Mouse (Mus musculus) bone marrow macrophage, adult 2 months (primary cell): Measurements from ENCODE around the gene Sqstm1. TPM values are rescaled to one million over a fixed set of nuclear protein-coding genes. Genes with fewer than 3 reads are reported as not detected.

Experiments used
- H3K27ac ChIP-seq: 2 replicates; pipeline ENCODE4 v1.5.1; 2012; ENCODE audit warnings: low read depth, low read length; ENCODE audit not compliant: insufficient read depth
- H3K4me1 ChIP-seq: 2 replicates; pipeline ENCODE4 v1.6.1; 2012; ENCODE audit warnings: low read length; ENCODE audit not compliant: control insufficient read depth, insufficient read depth
- H3K4me3 ChIP-seq: 2 replicates; pipeline ENCODE4 v1.5.1; 2012; ENCODE audit warnings: mild to moderate bottlenecking, low read length, moderate library complexity; ENCODE audit not compliant: insufficient read depth
- CTCF ChIP-seq: IDR thresholded peaks from 2 replicates; pipeline ENCODE4 v1.5.1; 2012; ENCODE audit warnings: low read depth, mild to moderate bottlenecking, low read length, moderate library complexity
- POLR2A ChIP-seq: IDR thresholded peaks from 2 replicates; pipeline ENCODE4 v1.6.1; 2012; ENCODE audit warnings: mild to moderate bottlenecking, low read depth, low read length, borderline replicate concordance
- polyA plus RNA-seq: library from polyadenylated mRNA; stranded (reverse); fragments of >200 nt; gene quantifications from 2 replicates; pipeline ENCODE4 v1.2.4, GENCODE M21; 2012; ENCODE audit not compliant: missing spikeins, insufficient read depth, insufficient read length

The Sqstm1 gene
- polyA plus RNA-seq, 1 experiment: 560 TPM

- H3K4me3 ChIP-seq: no peak overlapping the region
- H3K27ac ChIP-seq: no peak overlapping the region
- H3K4me1 ChIP-seq: peaks cover 16% of the 10 kb centered on the region
- TF ChIP-seq POLR2A: no peak
- no peak for TF ChIP-seq CTCF
Observed at GRCm38 (mm10) chr11:50155785-50156184, 54.8 kb downstream of the Sqstm1 start.

DNA sequence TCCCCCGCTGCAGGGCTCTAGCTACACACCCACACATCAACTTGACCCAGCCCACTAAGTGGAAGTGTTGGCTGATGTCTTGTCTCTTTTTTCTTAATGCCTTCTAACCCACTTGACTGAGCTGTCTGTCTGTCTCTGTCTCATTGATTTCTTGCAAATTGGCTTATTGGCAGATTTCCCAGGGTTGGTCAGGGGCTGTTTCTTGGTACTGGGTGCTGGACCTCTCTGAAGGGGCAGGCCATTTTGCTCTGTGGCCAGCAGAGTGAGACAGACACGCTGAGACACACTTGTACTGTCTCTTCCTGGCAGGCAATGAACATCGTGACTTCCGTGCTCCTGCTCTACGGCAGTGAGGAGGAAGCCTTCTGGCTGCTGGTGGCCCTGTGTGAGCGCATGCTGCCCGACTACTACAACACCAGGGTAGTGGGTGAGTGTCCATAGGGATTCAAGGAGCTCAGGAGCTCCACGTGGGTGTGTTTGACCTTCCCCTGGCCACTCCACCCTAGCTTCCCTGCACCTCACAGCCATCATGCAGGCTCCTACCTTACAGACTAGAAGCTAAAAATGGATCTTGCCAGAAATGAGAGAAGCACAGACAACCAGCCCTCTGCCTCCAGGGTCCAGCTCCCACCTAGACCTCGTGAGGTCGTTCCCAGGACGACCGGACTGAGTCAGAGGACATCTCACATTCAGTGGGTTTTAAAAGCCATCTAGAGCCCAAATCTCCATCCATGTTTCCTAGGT lies 55.7 kb downstream of the Sqstm1 start:
- TF ChIP-seq CTCF: no peak
- TF ChIP-seq POLR2A: no peak
- Histone ChIP-seq H3K4me1 (peaks cover 16% of the 10 kb centered on the region), H3K27ac (peak overlapping the region; percentile 5; the same call in 1 of the 2 replicates), H3K4me3 (no peak overlapping the region)

- TF ChIP-seq CTCF (no peak), POLR2A (no peak)
Observed at GRCm38 (mm10) chr11:50154166-50154565, 56.5 kb downstream of the Sqstm1 start.

DNA sequence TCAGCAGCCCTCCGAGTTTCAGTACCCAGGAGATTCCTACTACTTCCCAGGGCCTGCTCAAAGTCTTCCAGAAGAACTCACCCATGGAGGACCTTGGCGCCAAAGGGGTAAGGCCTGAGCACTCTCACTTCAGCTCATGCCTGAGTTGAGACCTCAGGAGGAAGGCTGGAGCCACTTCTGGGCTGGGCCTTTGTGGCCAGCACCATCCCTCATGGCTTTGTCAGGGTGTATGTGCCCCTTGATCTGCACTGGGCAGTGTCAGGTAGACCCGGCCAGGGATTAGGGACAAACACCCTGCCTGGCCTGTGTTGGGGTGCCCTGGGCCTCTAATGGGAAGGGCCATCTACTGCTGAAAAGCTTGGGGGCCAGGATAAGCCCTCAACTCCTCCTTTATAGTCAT lies 59.3 kb downstream of the Sqstm1 start:
- no peak overlapping the region for H3K27ac ChIP-seq
- H3K4me1 ChIP-seq: peaks cover 26% of the 10 kb centered on the region
- H3K4me3 ChIP-seq: no peak overlapping the region
- TF ChIP-seq CTCF: no peak
- no peak for TF ChIP-seq POLR2A

More at GRCm38 (mm10) chr11:50154166-50154565, 56.5 kb downstream of the Sqstm1 start:
- Histone ChIP-seq H3K4me3 (no peak overlapping the region), H3K27ac (0 out of 2 replicates have a peak overlapping the region, but pooled peaks have one; percentile 5), H3K4me1 (peaks cover 23% of the 10 kb centered on the region)

DNA sequence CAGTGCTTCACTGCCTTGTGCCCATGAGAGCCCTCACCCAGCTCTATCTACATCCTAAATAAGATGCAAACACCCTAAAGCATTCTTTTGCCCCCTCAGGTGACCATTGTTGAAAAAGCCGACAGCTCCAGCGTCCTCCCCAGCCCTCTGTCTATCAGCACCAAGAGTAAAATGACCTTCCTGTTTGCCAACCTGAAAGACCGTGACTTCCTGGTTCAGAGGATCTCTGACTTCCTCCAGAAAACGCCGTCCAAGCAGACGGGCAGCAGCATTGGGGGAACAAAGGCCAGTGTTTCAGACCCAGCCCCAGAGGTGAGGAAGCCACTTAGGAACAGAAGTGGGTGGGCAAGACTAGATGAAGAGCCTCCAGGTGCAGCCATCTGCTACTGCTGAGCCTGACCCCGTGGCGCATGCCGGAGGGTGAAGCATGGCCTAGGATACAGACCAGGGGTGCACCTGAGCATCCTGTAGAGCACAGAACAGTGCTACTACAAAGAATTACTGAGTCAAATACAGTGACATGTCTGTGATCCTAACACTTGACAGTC lies 61.0 kb downstream of the Sqstm1 start:
- TF ChIP-seq CTCF: no peak
- TF ChIP-seq POLR2A: no peak
- peaks cover 23% of the 10 kb centered on the region for H3K4me1 ChIP-seq
- H3K27ac ChIP-seq: peak overlapping the region; percentile 52

More for the DNA sequence above, 61.0 kb downstream of the Sqstm1 start:
- no peak overlapping the region for H3K4me3 ChIP-seq

Other genes starting within 250 kb of the Sqstm1 start
- 504 and 635 TPM in 2 replicates for gene Rnf130, start 185.5 kb downstream of the Sqstm1 start, polyA plus RNA-seq
- gene Tbc1d9b, start 79.4 kb downstream of the Sqstm1 start, polyA plus RNA-seq: 54.8 and 68.9 TPM in 2 replicates
- gene Mrnip, start 36.4 kb downstream of the Sqstm1 start, polyA plus RNA-seq: 3.3 and 3.6 TPM in 2 replicates
- 54.0 and 58.7 TPM in 2 replicates for gene Mgat4b, start 63 bp upstream of the Sqstm1 start, polyA plus RNA-seq
- gene Ltc4s, start 27.8 kb upstream of the Sqstm1 start, polyA plus RNA-seq: 13.1 and 18.1 TPM in 2 replicates
- 13.9 and 16.3 TPM in 2 replicates for gene Maml1, start 81.5 kb upstream of the Sqstm1 start, polyA plus RNA-seq
- 357 and 396 TPM in 2 replicates for gene Canx, start 114.8 kb upstream of the Sqstm1 start, polyA plus RNA-seq
- gene Cby3, start 143.6 kb upstream of the Sqstm1 start, polyA plus RNA-seq: not detected in 2 replicates
- 293 and 335 TPM in 2 replicates for gene Hnrnph1, start 166.2 kb upstream of the Sqstm1 start, polyA plus RNA-seq
- gene Rufy1, start 220.3 kb upstream of the Sqstm1 start, polyA plus RNA-seq: 38.7 and 42.3 TPM in 2 replicates